Mouse (Mus musculus) c-Kit-positive CD71-negative TER-119-negative erythroid progenitor cells, embryonic 14.5 days (primary cell): ENCODE measurements at regions not wholly inside any gene's neighbourhood (a gene's known extent, or its start where the extent isn't known, plus 50 kb on each side); places are given as distances from the start of the nearest gene placed in this dataset.

ENCODE experiments used
- DNase-seq: peaks from one replicate; pipeline ENCODE4 v3.0.0-alpha.2; 2013; ENCODE audit warnings: low read depth

DNA sequence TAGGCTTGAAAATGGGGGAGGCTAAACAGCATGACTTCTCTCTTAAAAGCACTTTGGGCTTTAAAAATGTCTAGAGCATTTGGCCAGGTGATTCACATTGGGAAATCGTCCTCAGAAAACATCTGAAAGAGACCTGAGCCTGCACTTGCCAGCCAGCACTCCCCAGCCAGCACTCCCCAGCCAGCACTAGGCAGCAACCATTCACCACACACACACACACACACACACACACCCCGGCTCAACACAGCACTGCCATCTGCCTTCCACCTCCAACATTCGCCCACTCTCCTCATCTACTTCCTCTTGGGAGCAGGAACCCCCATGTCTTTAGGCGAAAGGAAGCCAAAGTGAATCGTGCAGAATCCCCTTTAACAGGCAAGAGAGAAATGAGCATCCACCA, 85.4 kb downstream of the Atp23 start:
- no peak for DNase-seq

DNA sequence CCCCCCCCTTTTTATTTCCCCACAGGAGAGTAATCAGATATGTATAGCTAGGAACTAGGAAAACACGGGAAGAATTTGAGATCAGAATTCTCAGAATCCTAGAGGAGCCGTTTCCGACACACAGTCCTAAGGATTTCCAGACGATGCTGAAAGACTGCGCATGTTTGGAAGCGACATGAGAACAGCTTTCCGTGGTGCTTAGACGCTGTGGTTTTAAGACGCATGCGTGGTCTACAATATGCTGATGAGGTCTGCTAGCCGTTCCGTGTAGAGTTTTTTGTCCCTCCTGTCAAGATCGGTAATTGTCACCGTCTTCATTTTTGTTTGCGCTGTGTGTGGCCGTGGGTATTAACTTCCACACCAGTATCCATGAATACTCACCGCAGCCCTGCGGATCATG, 86.2 kb downstream of the Atp23 start:
- DNase-seq = no peak

DNA sequence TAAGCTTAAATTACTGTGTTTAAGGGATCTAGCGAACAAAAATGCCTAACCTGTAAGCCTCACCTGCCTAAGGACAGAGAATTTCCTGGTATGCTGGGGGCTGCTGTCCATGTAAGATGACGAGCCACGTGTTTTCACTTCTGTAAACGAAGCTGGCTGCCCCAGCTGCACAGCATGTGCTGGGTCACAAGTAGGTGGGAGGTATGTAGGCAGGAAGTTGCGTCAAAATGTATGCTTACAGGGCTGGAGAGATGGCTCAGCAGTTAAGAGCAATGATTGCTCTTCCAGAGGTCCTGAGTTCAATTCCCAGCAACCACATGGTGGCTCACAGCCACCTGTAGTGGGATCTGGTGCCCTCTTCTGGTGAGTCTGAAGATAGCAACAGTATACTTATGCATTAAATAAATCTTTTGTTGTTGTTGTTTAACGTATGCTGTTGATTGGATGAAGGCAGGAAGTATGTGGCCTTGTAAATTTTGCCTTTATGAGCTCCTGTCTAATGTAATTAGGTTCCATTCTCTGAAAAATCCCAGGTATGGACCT, 88.0 kb downstream of the Atp23 start:
- DNase-seq = no peak

DNA sequence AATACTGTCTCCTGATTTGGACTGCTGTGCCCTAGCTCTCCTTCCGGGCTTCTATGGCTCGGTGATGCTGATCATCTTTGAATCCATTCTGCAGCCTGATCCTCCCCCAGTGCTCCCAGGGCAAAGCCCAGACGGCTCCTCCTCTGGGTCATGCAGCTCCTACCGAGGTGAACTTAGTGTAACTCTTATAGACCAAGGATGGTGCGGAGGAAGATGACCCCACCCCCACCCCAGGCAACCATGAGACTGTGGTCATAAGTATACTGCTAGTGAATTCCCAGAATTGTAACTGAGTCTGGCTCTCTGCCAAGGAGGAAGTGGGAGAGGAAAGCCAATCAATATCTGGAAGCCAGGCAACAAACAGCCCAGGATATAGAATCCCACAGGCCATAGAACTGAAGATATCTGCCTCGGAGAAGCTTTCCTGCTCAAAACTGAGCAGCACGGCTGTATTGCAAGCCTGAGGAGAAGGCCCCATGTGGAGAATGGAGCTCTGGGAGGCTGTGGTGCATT, 88.9 kb downstream of the Atp23 start:
- DNase-seq = no peak

DNA sequence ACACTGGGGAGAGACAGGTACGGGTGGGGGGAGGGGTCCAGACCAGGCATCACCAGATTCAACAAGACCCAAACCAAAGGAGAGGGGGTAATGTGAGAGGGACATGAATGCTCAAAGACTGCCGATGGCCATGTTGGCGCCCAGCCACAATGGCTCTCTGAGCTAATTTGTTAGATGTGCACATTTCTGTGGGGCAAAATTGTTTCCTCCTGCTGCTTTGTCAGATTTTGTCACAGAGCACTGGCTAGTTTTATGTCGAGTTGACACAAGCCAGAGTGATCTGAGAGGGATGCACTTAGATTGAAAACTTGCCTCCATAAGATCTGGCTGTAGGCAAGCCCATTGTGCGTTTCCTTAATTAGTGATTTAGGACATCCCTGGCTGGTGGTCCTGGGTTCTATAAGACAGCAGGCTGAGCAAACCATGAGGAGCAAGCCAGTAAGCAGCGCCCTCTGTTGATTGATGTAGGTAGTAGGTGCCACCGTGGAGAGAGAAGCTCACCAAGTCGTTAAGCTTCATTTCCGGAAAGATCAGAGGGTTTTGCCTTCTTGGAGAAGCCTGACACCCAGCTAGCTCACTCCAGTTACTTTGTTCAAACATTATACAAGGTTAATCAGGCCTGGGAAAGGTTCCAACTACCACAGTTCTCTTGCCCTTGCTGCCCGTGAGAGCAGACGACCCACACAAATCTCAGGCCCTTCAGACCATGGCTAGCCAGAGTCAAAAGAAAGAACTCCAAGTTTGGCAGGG, 90.6 kb downstream of the Atp23 start:
- DNase-seq = no peak

DNA sequence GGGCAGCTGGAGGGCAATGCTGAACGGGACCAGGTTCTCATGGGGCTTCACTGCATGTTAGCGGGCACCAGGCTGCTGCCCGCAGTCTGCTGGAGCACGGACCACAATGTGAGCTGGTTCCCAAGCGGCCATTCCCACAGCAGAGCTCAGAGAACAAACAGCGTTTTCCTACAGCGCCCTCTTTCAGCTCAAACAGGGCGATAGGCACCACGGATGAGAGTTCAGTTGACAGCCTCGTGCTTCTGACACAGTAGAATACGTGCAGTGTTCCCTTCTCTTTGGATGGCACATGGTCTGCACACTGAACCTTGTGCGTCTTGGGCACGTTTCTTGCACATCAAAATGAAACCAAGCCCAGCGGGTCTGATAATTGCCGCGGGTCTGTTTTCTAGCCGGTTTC, 91.6 kb downstream of the Atp23 start:
- no peak for DNase-seq

DNA sequence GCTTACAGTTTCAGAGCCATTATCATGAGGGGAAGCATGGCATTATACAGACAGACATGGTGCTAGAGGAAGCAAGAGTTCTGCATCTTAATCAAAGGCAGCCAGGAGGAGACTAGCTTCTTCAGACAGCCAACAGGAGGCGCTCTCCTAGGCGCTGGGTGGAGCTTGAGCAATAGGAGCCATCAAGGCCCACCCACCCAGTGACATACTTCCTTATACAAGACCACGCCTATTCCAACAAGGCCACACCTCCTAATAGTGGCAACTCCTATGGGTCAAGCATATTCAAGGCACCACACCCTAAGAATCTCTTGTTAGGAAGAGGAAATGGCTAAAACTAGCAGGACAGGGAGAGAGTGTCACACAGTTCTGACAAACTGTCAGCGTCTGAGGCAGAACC, 94.3 kb downstream of the Atp23 start:
- DNase-seq = no peak

DNA sequence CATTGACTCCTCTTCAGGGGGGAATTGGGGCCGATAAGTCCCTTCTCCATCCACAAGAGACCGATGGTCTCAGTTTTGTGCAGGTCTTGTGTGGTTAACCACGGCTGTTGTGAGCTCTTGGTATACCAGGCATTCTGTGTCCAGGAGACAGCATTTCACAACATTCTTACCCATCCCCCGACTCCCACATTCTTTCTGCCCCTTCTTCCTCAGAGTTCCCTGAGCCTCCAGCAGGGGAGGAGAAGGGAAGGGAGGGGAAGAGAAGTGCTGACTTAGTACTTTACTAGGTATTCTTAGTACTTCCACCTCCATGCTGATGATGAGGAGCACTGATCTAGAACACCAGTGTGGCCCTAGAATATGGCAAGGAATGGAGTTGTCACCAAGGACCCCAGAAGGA, 98.4 kb downstream of the Atp23 start:
- no peak for DNase-seq

DNA sequence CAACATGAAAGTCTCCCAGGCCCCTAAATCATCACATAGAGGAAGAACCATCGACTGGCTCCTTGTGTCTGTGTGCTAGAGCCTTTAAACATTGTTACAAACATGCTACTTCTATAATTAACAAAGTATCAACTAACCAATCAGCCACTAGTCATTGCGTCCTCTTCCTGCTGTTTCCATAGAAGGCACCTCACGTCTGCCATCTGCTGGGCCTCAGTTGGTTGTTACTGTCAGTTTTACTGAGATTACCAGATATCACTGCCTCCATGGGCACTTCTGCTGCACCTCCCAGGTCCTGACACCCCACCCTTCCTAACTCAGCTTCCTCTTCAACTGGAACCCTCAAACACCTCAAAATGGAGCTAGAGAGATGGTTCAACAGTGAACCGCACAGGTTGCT, 101.8 kb downstream of the Atp23 start:
- DNase-seq = no peak

DNA sequence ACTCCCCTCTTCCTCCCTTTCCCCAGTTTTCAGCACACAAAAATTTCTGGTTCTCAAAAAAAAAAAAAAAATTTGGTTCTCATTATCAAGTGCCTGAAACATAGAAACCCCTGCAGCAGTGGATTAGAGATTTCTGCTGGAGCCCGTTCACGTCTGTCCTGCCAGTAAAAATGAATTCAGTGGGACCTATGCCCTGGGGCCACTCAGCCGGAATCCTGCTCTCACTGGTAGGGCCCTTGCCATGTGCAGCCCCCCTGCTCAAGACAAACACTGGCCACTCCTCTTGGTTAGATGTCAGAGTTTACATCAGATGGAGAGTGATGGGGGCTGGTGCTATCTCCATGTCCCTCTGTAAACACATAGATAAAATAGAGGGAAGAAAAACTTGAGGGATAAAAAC, 108.0 kb downstream of the Atp23 start:
- no peak for DNase-seq

DNA sequence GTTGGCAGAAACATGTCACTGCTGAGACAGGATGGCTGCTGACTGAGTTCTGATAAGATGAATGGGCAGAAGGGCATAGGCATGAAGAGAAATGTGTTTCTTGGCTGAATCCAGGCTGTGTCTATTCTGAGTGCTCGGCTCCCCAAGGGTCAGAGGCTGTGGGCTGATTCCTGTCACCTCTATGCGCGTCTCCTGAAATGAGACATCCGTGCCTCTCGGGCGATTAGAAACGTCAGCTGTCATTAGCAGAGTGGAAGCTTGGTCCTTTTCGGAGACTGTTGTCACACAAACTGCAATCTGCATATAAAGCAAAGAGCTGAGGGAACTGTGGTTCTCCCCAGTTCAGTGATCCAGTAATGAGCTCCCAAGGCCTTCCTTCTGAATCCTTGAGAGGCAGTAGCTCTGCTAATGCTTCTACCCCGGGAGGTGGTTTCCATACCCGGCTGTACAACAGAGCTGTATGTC, 108.8 kb downstream of the Atp23 start:
- DNase-seq = no peak

DNA sequence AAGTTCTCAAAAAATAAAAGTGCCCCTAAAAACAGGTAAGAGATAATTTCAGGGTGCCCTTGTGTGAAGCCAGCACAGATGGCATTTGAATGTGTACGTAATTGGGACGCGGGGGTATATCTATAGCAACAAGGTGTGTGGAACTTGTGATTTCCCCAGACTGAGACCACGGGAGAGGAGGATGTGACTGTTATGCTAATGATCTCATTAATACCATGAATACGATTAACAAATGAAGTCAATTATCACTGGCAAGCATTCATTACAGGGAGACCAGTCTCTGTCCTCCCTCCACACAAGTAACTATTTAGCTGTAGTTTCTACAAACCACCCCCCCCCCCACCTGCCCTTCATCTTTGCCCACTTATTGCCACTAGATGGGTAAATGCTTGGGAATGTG, 112.9 kb downstream of the Atp23 start:
- no peak for DNase-seq

DNA sequence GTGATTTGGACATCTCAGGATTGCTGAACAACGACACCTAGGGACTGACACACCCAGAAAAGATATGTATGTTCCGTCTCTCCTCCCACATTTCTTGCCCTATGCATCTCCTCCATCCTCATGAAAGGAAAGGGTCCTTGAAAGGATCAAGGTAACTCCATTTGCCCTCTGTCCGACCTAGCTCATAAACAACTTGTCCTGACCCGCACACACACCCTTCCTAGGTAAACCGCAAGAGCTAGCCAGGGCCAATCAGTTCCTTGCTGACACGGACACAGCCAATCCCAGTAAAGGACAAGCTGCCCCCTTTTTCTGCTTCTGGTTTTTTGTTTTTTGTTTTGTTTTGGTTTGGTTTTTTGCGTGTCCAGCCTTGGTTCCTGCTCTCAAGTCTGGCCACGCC, 118.0 kb downstream of the Atp23 start:
- DNase-seq = no peak

DNA sequence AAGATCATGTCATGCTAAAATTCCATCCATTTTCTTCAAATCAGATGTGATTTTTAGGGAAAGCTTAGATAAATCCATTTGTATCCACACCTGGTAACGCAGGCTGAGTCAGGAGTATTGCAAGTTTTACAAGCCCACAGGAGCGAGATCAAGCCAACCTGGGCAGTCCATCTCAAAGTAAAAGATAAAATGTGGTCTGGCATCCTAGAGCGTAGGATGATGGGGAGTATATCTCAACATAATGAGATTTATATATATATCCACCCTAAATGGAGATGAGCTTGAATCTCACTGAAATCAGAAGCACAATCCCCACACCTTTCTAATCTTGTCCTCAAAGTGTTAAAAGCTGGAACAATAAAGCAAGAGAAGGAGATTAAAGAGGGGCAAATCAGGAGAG, 124.6 kb downstream of the Atp23 start:
- no peak for DNase-seq

DNA sequence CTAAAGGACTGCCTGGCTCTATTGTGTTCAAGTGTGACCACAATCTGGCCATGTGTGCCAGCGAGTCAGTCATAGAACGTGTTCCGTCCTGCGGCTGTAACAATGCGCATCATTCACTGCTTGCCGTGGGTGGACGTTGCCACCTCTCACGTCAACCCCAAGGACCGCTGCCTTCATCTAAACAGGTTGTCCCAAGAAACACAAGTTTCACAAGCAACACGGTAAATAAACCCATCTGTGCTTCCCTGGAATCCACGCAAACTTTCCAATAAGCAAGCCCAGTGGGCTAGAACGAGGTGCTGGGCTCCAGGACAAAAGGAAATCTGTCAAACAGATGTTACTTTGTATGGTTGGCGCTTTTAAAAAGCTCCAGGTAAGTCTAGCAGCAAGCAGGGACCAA, 125.2 kb downstream of the Atp23 start:
- DNase-seq = no peak

DNA sequence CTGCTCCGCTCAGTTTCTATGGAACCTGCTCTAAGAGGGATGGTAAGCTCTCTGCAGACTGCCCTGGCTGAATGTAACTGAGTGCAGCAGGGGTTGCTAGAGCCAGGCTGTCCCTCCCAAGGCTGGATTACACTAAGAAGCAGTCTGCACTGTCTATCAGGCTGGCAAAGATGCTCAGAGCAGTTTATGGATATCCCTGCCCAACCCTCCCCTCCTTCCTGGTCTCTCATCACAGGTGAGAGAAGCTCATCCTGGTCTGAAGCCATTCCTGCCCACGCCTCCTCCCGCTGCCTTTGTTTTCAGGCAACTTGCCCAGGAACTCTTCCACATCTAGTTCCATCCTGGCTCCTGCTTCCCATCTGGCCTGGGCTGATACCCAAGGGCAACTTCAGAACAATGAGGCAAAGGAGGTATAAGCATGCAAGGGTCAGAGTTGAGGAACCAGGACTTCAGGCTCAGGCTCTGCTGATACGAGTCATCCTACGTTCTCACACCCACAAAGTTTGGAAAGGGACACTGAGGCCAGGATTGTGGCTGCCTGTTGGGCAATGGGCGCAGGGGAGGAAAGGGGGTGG, 130.6 kb downstream of the Atp23 start:
- no peak for DNase-seq

DNA sequence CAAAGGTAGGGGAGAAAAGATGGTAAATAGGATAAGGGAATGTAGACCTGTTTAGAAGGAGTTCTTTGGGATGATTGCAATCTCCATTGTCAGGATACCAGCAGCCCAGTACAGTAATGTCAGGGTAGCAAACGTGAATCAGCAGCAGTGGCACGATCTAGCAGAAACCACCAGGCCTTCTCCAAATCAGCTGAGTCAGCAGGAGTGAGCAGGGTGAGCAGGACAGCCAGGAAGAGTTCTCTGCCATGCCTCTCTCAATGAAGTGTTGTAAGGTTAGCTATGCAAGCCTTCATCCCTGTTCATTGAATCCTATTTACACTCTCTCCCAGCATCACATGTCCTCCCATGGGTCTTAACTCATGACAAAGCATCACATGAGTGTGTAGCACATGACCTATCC, 135.5 kb downstream of the Atp23 start:
- DNase-seq = no peak

DNA sequence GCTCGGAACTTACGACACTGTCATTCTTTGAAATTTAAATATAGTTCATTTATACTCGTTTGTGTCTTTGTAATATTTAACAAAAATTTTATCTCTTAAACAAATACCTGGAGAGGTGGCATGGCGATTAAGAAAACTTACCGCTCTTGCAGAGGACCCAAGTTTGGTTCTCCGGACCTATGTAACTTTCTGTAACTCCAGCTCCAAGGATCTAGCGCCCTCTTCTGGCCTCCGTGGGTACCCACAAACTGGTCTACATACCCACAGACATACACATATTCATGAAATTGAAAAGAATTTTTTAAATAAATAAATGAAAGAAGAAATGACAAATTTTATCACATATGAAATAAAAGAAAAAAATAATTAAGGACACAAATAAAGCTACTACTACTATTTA, 136.4 kb downstream of the Atp23 start:
- peak; percentile 7 for DNase-seq

DNA sequence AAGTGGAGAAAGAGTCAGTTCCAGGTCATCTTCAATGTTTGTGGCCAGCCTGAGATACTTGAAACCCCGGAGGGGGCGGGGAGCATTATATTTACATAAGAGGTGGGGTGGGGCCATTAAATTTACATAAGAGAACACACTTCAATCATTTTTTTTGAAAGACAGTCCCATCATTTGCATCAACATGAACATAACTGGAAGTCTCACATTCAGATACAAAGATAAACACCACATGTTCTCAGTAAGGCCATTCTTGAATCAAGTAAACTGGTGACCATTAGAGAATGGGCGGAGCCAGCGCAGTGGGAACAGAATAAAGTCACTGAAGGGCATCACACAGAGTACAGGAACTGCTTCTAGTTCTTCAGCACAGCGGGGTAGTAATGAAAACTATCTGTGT, 137.2 kb downstream of the Atp23 start:
- no peak for DNase-seq

DNA sequence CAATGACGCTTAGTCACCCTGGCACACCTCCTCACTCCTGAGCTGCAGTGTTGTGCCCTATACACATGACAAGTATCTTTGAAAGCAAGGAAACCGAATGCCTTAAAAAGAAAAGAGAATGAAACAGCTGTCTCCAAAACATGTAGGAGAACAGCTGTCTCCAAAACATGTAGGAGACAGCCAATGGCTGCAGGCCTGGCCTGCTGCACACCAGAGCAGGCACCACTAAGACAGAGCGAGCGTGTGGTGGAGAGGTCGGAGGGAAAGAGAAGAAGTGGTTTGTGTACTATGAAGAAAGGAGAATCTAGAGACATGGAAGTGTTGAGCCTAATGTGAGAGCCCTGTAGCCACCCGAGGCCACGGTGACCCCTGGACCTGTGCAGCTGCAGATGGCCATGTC, 142.5 kb downstream of the Atp23 start:
- no peak for DNase-seq

DNA sequence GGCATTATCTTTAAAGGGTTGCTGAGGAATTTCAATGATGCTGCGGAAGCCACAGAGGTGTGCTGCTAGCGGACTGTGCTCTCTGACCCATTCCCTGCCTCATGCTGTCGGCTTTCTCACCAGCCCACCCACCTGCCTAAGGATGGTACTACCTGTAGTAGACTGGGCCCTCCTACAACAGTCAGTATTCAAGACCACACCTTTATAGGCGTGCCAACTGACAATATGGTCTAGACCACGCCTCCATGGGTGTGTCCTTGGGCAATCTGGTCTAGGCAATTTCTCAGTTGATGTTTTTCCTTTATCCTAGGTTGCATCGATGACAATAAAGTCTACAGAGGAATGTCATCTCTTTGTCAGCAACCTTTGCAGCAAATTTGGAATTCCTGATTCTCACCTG, 148.0 kb downstream of the Atp23 start:
- DNase-seq = no peak

DNA sequence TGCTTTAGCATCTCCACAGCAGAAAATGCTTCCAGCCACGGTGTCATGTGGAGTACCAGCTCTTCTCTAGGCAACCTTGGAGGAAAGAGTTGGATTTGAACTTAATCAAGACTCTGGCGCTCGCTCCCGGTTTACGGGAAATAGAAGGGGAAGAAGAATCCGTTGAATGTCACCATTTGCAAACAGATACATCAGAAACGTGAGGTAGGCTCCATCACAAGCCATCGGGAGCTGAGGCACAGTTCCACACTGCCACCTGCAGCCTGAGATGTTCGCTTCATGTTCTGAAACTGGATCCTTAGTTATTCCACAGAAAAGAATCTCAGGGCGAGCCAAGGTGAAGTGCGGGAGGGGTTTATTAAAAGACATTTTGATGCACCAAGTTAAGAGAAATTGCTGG, 148.5 kb downstream of the Atp23 start:
- DNase-seq = no peak

DNA sequence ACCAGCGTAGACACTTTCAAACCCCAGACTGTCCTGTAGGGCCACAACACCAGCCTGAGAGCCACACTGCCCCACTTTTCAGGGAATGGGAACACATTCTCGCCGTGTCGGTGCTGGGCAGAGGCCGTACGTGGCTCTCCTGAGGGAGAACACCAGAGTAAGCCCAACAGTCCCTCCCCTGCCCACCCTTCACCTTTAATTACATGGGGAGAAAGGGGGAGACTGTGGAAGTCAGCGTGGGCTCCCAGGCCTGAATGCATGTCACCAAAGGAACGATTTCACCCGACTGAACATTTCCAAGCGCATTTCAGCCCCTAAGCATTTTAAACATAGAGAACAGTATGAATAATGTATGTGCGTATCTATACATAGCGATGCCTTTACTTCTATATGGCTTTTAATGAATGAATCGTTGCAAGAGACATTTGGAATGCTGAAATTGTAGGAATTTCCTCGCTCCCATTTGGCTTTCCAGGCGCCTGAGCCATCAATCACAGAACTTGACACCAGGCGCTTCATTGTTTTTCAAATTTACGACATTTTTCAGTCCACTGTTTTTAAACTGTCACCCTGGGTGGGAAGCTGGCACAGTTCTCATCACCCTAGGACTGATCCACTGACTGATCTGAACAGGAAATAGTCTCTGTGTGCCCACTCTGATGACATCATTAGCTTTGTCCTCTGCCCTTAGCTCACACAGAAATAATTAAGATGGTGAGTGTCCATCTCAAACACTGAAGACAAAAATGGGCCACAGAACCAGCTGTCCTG, 152.3 kb downstream of the Atp23 start:
- no peak for DNase-seq
